Mouse (Mus musculus): Measurements from ENCODE around the gene Scarf2.

- TF ChIP-seq CTCF (IDR thresholded peaks at IDR 0.05; ENCODE audit: low read depth, low read length), result no peak
- no peak for TF ChIP-seq GATA1 (IDR thresholded peaks at IDR 0.05; ENCODE audit: borderline replicate concordance, low read length)
Observed at GRCm38 (mm10) chr16:17834543-17834942, 37.5 kb downstream of the Scarf2 start.

Measured in G1E (cell line).